Mouse (Mus musculus) heart, postnatal 0 days (tissue): ENCODE data around the gene Add2. TPM values are rescaled to one million over a fixed set of nuclear protein-coding genes. Genes with fewer than 3 reads are reported as not detected.

Source experiments
- ATAC-seq: fragments of 200-750 bp; cut with Nextera tagmentation; 2 replicates; pipeline ENCODE4 v1.8.0; 2017; ENCODE audit warnings: low read depth, moderate number of reproducible peaks, moderate library complexity; ENCODE audit not compliant: insufficient read depth
- DNase-seq: peaks from one replicate; pipeline ENCODE4 v3.0.0-alpha.2; 2016; ENCODE audit warnings: low spot score
- H3K27ac ChIP-seq: fragments of 300-500 bp; sonication (generic); 2 replicates; pipeline ENCODE4 v1.5.1; 2014; ENCODE audit warnings: low read depth, mild to moderate bottlenecking
- H3K27me3 ChIP-seq: fragments of 300-500 bp; sonication (generic); 2 replicates; pipeline ENCODE4 v1.6.1; 2014; ENCODE audit warnings: low read length, mixed read lengths; ENCODE audit not compliant: control insufficient read depth, insufficient read depth
- H3K36me3 ChIP-seq: fragments of 300-500 bp; sonication (generic); replicated peaks from 2 replicates; pipeline ENCODE4 v1.6.1; 2014; ENCODE audit warnings: low read length, mixed read lengths; ENCODE audit not compliant: control insufficient read depth, insufficient read depth
- H3K4me1 ChIP-seq: fragments of 300-500 bp; sonication (generic); 2 replicates; pipeline ENCODE4 v1.6.1; 2014; ENCODE audit warnings: antibody characterized with exemption; ENCODE audit not compliant: control insufficient read depth, insufficient read depth
- H3K4me2 ChIP-seq: fragments of 300-500 bp; sonication (generic); 2 replicates; pipeline ENCODE4 v1.6.1; 2014; ENCODE audit warnings: low read depth, mild to moderate bottlenecking, low read length, moderate library complexity
- H3K4me3 ChIP-seq: fragments of 300-500 bp; sonication (generic); 2 replicates; pipeline ENCODE4 v1.5.1; 2014; ENCODE audit warnings: low read depth, low read length
- H3K9ac ChIP-seq: fragments of 300-500 bp; sonication (generic); replicated peaks from 2 replicates; pipeline ENCODE4 v1.6.1; 2014; ENCODE audit warnings: low read depth, low read length, mixed read lengths
- H3K9me3 ChIP-seq: fragments of 300-500 bp; sonication (generic); replicated peaks from 2 replicates; pipeline ENCODE4 v1.6.1; 2016; ENCODE audit warnings: low read length; ENCODE audit not compliant: control insufficient read depth
- CTCF ChIP-seq: IDR thresholded peaks from 2 replicates; pipeline ENCODE4 v1.5.1; 2016; ENCODE audit warnings: antibody characterized with exemption, control low read depth, low read depth
- EP300 ChIP-seq: IDR thresholded peaks from 2 replicates; pipeline ENCODE4 v1.6.1; 2016; ENCODE audit warnings: antibody characterized with exemption, low read depth
- WGBS: fragments of 180-500 bp; shearing (Covaris S2); extraction: QIAGEN DNeasy Blood & Tissue Kit; methylation state at CpG from one replicate; pipeline ENCODE4 v1.1.7; 2014; 5-methylcytosine and 5-hydroxymethylcytosine counted together
- polyA plus RNA-seq: library from polyadenylated mRNA; unstranded; fragments of >200 nt; fragmentation: Nextera tagmentation; extraction: Ambion mirVana; gene quantifications from 2 replicates; pipeline ENCODE4 v1.2.1, GENCODE M21; 2015
- total RNA-seq: library from RNA; depleted of rRNA; stranded (reverse); fragments of >200 nt; gene quantifications from 2 replicates; pipeline ENCODE4 v1.2.3, GENCODE M21; 2014; ENCODE audit warnings: low replicate concordance

The Add2 gene
- total and polyA plus RNA-seq, 2 experiments from 2014 or later = 1.2 to 1.5 TPM

- no peaks in the 10 kb centered on the region for H3K4me1 ChIP-seq
- no peak overlapping the region for H3K4me2 ChIP-seq
- no peak for DNase-seq
- no peaks in the 10 kb centered on the region for H3K27me3 ChIP-seq
- no peak for ATAC-seq
- WGBS = 27% methylated on average over 4 of the region's 4 CpGs
- H3K9me3 ChIP-seq = 0 out of 2 replicates have a peak, but pooled peaks cover 7% of the 10 kb centered on the region
- H3K36me3 ChIP-seq = no peaks in the 10 kb centered on the region
- no peak overlapping the region for H3K27ac ChIP-seq
- no peak for TF ChIP-seq CTCF
- TF ChIP-seq EP300 = no peak
- H3K4me3 ChIP-seq = no peak overlapping the region
- no peak overlapping the region for H3K9ac ChIP-seq
These were observed 120.0 kb downstream of the Add2 start for GRCm38 (mm10) chr6:86148518-86148917.

DNA sequence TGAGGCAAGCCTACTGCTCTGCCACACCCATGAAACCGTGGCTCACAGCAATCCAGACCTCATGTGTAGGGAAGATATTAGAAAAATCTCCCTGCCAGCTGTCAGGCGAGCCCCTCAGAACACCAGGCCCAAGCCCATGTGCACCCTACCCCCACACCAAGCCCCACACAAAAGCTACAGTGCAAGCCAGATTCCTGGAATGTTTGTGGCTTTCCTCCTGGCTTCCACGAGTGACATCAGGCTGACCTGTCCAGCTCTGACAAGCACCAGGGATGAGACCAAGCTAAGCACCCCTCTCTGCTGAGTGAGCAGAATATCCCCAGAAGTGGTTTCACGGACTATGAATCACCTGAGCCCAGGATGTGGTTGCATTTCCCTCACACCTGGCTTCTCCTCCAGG is 120.5 kb downstream of the Add2 start:
- no peak overlapping the region for H3K9ac ChIP-seq
- WGBS = 26% methylated on average over 4 of the region's 4 CpGs
- no peaks in the 10 kb centered on the region for H3K4me1 ChIP-seq
- TF ChIP-seq EP300 = no peak
- no peak for TF ChIP-seq CTCF
- no peaks in the 10 kb centered on the region for H3K27me3 ChIP-seq
- no peak for ATAC-seq
- no peak overlapping the region for H3K4me3 ChIP-seq
- 0 out of 2 replicates have a peak, but pooled peaks cover 7% of the 10 kb centered on the region for H3K9me3 ChIP-seq
- no peak overlapping the region for H3K27ac ChIP-seq
- no peak overlapping the region for H3K4me2 ChIP-seq
- no peak for DNase-seq
- H3K36me3 ChIP-seq = no peaks in the 10 kb centered on the region

- Histone ChIP-seq H3K4me1 (no peaks in the 10 kb centered on the region), H3K4me3 (no peak overlapping the region), H3K27me3 (0 out of 2 replicates have a peak, but pooled peaks cover 8% of the 10 kb centered on the region), H3K36me3 (no peaks in the 10 kb centered on the region), H3K9ac (no peak overlapping the region), H3K4me2 (no peak overlapping the region), H3K9me3 (0 out of 2 replicates have a peak, but pooled peaks cover 4% of the 10 kb centered on the region), H3K27ac (no peak overlapping the region)
- no peak for ATAC-seq
- TF ChIP-seq CTCF = no peak
- TF ChIP-seq EP300 = no peak
- no peak for DNase-seq
- 85% methylated on average over 7 of the region's 7 CpGs for WGBS
These were observed 124.2 kb downstream of the Add2 start for GRCm38 (mm10) chr6:86152676-86153075.

- Histone ChIP-seq H3K4me1 (no peaks in the 10 kb centered on the region), H3K27ac (no peak overlapping the region), H3K4me3 (no peak overlapping the region), H3K4me2 (no peak overlapping the region), H3K36me3 (no peaks in the 10 kb centered on the region), H3K9me3 (0 out of 2 replicates have a peak, but pooled peaks cover 4% of the 10 kb centered on the region), H3K9ac (no peak overlapping the region), H3K27me3 (0 out of 2 replicates have a peak, but pooled peaks cover 8% of the 10 kb centered on the region)
- DNase-seq (no peak), ATAC-seq (no peak)
- WGBS = 70% methylated on average over 8 of the region's 8 CpGs
- TF ChIP-seq CTCF = no peak
- no peak for TF ChIP-seq EP300
These were observed 125.0 kb downstream of the Add2 start for GRCm38 (mm10) chr6:86153436-86153990.

DNA sequence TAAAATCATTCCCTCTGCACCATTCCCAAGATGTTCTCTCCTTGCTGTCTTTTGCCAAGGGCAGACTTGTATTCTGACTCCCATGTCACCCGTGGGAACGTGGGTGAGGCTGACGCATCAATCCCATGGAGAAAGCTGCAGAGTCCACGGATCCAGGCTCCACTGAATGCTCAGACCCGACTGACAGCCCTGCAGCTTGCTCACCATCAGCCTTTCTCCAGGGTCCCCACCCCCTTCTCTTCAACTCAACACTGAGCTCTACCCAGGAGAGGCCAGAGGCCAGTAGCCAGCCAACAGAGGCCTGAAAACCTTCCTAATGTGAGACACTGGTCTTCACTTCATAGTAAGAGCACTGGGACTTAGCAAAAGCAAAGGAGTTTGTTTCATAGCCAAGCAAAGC is 125.5 kb downstream of the Add2 start:
- whole genome bisulfite sequencing = 60% methylated on average over 5 of the region's 5 CpGs
- DNase-seq (no peak), ATAC-seq (no peak)
- Histone ChIP-seq H3K9ac (no peak overlapping the region), H3K4me1 (no peaks in the 10 kb centered on the region), H3K4me2 (no peak overlapping the region), H3K9me3 (0 out of 2 replicates have a peak, but pooled peaks cover 4% of the 10 kb centered on the region), H3K4me3 (no peak overlapping the region), H3K36me3 (no peaks in the 10 kb centered on the region), H3K27me3 (0 out of 2 replicates have a peak, but pooled peaks cover 8% of the 10 kb centered on the region), H3K27ac (no peak overlapping the region)
- no peak for TF ChIP-seq CTCF
- no peak for TF ChIP-seq EP300

DNA sequence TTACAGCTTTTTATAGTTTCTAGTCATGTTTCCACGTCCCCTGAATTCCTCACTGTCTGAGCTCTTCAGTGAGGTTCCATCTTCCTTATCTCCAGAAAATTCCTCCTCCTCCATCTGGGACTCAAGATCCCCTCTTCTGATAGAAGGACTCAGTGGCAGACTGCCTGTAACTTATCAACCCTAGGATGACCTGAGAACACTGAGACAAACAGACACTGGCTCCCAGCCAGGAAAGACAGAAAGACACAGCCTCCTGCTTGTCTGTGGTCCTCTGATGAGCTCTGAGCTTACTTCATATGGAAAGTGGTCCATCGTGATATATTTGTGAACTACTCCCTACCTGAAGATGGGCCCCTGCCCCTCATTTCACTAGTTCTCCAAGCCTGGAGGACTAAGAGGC is 126.0 kb downstream of the Add2 start:
- H3K27ac ChIP-seq = no peak overlapping the region
- no peak overlapping the region for H3K4me2 ChIP-seq
- no peaks in the 10 kb centered on the region for H3K36me3 ChIP-seq
- H3K4me3 ChIP-seq = no peak overlapping the region
- H3K27me3 ChIP-seq = 0 out of 2 replicates have a peak, but pooled peaks cover 8% of the 10 kb centered on the region
- TF ChIP-seq CTCF (no peak), EP300 (no peak)
- ATAC-seq (no peak), DNase-seq (no peak)
- H3K4me1 ChIP-seq = no peaks in the 10 kb centered on the region
- 25% methylated on average over 2 of the region's 2 CpGs for WGBS
- 0 out of 2 replicates have a peak, but pooled peaks cover 4% of the 10 kb centered on the region for H3K9me3 ChIP-seq
- no peak overlapping the region for H3K9ac ChIP-seq
